Mouse (Mus musculus) ES-E14 (cell line): ENCODE results near the gene Gm49486.

Source experiments
- HCFC1 ChIP-seq: IDR thresholded peaks from 2 replicates; pipeline ENCODE4 v1.6.1; 2012; ENCODE audit warnings: low read length, inconsistent platforms, borderline replicate concordance; ENCODE audit not compliant: insufficient read depth
- MAFK ChIP-seq: IDR thresholded peaks from 2 replicates; pipeline ENCODE4 v1.6.1; 2014; ENCODE audit warnings: mild to moderate bottlenecking, low read depth, low read length, inconsistent platforms; ENCODE audit not compliant: insufficient read depth
- ZNF384 ChIP-seq: IDR thresholded peaks from 2 replicates; pipeline ENCODE4 v1.6.1; 2012; ENCODE audit warnings: low read depth, low read length, inconsistent platforms

DNA sequence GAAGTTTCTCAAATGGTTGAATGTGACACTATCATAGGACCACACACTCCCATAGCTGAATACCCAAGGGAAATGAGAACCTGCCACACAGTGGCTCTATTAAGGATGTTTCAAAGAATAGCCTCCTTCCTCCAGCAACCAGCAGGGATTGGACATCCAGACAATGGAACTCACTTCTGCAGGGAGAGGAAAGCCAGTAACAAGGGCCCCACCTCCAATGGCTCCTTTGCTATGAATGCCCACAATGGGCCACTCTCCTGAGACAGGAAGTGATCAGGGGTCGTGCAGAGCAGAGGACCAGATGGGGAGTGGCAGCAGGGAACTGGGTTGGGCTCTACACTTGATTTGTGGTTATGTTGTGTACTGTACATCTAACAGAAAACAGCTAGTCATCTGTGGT, 39.3 kb downstream of the Gm49486 start:
- no peak for TF ChIP-seq ZNF384
- no peak for TF ChIP-seq MAFK
- no peak for TF ChIP-seq HCFC1
